Mouse (Mus musculus): ENCODE data around the gene Sec14l1. TPM values are rescaled to one million over a fixed set of nuclear protein-coding genes. Genes with fewer than 3 reads are reported as not detected.
A peak's percentile ranks its signal among the peaks of the same experiment; 100 is the strongest.

Gene Sec14l1
- polyA plus RNA-seq, 1 experiment from 2014 or later, result 57.0 TPM

GRCm38 (mm10) chr11:117198122-117198521, 83.2 kb downstream of the Sec14l1 start:
- 89% methylated on average over 5 of the region's 5 CpGs for WGBS
- peaks cover 74% of the 10 kb centered on the region for H3K27me3 ChIP-seq (ENCODE audit: insufficient read depth, poor library complexity, severe bottlenecking)

GRCm38 (mm10) chr11:117199282-117200175, 84.6 kb downstream of the Sec14l1 start, which contains the start of gene Sept9:
Gene Sept9, plus strand, starts transcription at chr11:117199661.
- peak within 1 kb of the TSS; percentile 62 for H3K27ac ChIP-seq
- no peaks in the 10 kb centered on the region for H3K36me3 ChIP-seq
- H3K4me3 ChIP-seq, result peak within 1 kb of the TSS; percentile 59
- peaks cover 18% of the 10 kb centered on the region for H3K4me1 ChIP-seq (replicated peaks)
- WGBS, result 1% methylated on average over 70 of the region's 70 CpGs
- peak; percentile 31 for DNase-seq (ENCODE audit: low spot score)
- peaks cover 80% of the 10 kb centered on the region for H3K27me3 ChIP-seq (ENCODE audit: insufficient read depth, poor library complexity, severe bottlenecking)
- H3K9me3 ChIP-seq, result no peaks in the 10 kb centered on the region

More at GRCm38 (mm10) chr11:117198122-117198521, 83.2 kb downstream of the Sec14l1 start:
- H3K27ac ChIP-seq, result no peak overlapping the region
- no peaks in the 10 kb centered on the region for H3K9me3 ChIP-seq
- H3K36me3 ChIP-seq, result no peaks in the 10 kb centered on the region
- no peak for DNase-seq (ENCODE audit: low spot score)
- no peak overlapping the region for H3K4me3 ChIP-seq
- peaks cover 15% of the 10 kb centered on the region for H3K4me1 ChIP-seq (replicated peaks)

GRCm38 (mm10) chr11:117201846-117202245, 86.9 kb downstream of the Sec14l1 start:
- Histone ChIP-seq H3K9me3 (no peaks in the 10 kb centered on the region), H3K27me3 (ENCODE audit: insufficient read depth, poor library complexity, severe bottlenecking) (peaks cover 79% of the 10 kb centered on the region), H3K4me1 (replicated peaks) (peaks cover 36% of the 10 kb centered on the region), H3K36me3 (no peaks in the 10 kb centered on the region), H3K4me3 (no peak overlapping the region), H3K27ac (no peak overlapping the region)
- DNase-seq (ENCODE audit: low spot score), result no peak
- WGBS, result 84% methylated on average over 12 of the region's 12 CpGs

GRCm38 (mm10) chr11:117204606-117205005, 89.6 kb downstream of the Sec14l1 start:
- whole genome bisulfite sequencing, result 86% methylated on average over 8 of the region's 8 CpGs
- peaks cover 51% of the 10 kb centered on the region for H3K27me3 ChIP-seq (ENCODE audit: insufficient read depth, poor library complexity, severe bottlenecking)
- no peak overlapping the region for H3K4me3 ChIP-seq
- no peaks in the 10 kb centered on the region for H3K36me3 ChIP-seq
- H3K27ac ChIP-seq, result 0 out of 2 replicates have a peak overlapping the region, but pooled peaks have one; percentile 16
- H3K4me1 ChIP-seq (replicated peaks), result peaks cover 51% of the 10 kb centered on the region
- no peaks in the 10 kb centered on the region for H3K9me3 ChIP-seq
- no peak for DNase-seq (ENCODE audit: low spot score)

DNA sequence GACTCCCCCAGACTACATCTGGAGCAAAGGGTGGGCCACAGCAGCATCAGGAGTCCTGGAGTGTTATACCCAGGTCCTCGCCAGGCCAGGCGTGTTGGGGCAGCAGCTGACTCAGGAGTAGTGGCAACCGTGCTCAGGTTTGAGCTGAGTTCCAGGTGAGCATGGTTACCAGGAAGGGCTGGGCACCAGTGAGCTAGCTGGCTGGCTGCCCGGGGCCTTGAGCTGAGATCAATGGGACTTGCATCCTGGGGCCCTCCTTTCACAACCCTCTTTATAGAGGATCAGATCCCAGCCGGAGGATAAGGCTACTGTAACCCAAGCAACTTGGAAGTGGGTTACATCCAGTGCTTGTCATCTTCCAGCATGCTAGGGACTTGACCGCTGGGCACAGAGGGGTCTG, 90.1 kb downstream of the Sec14l1 start:
- WGBS, result 86% methylated on average over 6 of the region's 6 CpGs
- Histone ChIP-seq H3K4me3 (no peak overlapping the region), H3K27me3 (ENCODE audit: insufficient read depth, poor library complexity, severe bottlenecking) (peaks cover 47% of the 10 kb centered on the region), H3K36me3 (no peaks in the 10 kb centered on the region), H3K27ac (no peak overlapping the region), H3K4me1 (replicated peaks) (peaks cover 46% of the 10 kb centered on the region), H3K9me3 (no peaks in the 10 kb centered on the region)
- no peak for DNase-seq (ENCODE audit: low spot score)

- 83% methylated on average over 9 of the region's 9 CpGs for WGBS
- H3K27ac ChIP-seq, result no peak overlapping the region
- H3K27me3 ChIP-seq (ENCODE audit: insufficient read depth, poor library complexity, severe bottlenecking), result peaks cover 43% of the 10 kb centered on the region
- H3K9me3 ChIP-seq, result no peaks in the 10 kb centered on the region
- H3K36me3 ChIP-seq, result no peaks in the 10 kb centered on the region
- no peak for DNase-seq (ENCODE audit: low spot score)
- no peak overlapping the region for H3K4me3 ChIP-seq
- peaks cover 45% of the 10 kb centered on the region for H3K4me1 ChIP-seq (replicated peaks)
These were observed 90.5 kb downstream of the Sec14l1 start for GRCm38 (mm10) chr11:117205447-117205846.

GRCm38 (mm10) chr11:117207436-117207835, 92.5 kb downstream of the Sec14l1 start:
- DNase-seq (ENCODE audit: low spot score), result no peak
- Histone ChIP-seq H3K4me1 (replicated peaks) (peaks cover 44% of the 10 kb centered on the region), H3K36me3 (no peaks in the 10 kb centered on the region), H3K4me3 (no peak overlapping the region), H3K9me3 (no peaks in the 10 kb centered on the region), H3K27me3 (ENCODE audit: insufficient read depth, poor library complexity, severe bottlenecking) (peaks cover 23% of the 10 kb centered on the region), H3K27ac (0 out of 2 replicates have a peak overlapping the region, but pooled peaks have one; percentile 56)
- WGBS, result 54% methylated on average over 5 of the region's 5 CpGs

DNA sequence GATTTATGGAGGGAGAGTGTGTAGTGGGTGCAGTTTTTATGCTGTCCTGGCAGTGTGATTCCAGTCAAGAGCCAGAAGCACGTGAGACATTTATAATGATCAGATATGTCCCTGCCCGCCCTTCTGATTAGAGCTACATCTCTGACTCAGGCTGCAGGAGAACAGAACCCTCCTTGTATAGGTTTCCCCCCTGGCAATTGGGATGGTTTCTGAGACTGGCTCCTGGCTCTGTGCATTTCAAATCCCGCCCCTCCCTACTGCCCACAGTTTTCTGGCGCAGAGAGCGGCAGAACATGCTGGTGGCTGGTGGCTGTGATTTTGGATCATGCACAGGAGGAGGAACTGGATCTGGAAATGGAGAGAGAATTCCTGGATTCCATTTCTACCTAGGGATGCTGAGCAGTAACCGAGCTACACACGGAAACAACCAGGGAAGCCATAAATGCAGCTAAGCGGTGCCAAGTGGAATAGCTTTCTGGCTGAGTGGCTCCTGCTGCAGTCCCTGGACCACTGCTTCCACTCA, 93.2 kb downstream of the Sec14l1 start:
- H3K36me3 ChIP-seq, result no peaks in the 10 kb centered on the region
- H3K27ac ChIP-seq, result 0 out of 2 replicates have a peak overlapping the region, but pooled peaks have one; percentile 56
- WGBS, result 78% methylated on average over 8 of the region's 8 CpGs

More for the DNA sequence above, 93.2 kb downstream of the Sec14l1 start:
- Histone ChIP-seq H3K4me3 (no peak overlapping the region), H3K27me3 (ENCODE audit: insufficient read depth, poor library complexity, severe bottlenecking) (peaks cover 16% of the 10 kb centered on the region; the same call in 1 of the 2 replicates), H3K4me1 (replicated peaks) (peaks cover 42% of the 10 kb centered on the region), H3K9me3 (no peaks in the 10 kb centered on the region)
- DNase-seq (ENCODE audit: low spot score), result no peak

Other genes with a start within 250 kb of the Sec14l1 start
- 6.3 and 12.8 TPM in 2 replicates for gene Mgat5b, start 196.3 kb upstream of the Sec14l1 start, polyA plus RNA-seq (2016; fragmentation: Nextera tagmentation; extraction: Ambion mirVana)
- 186 and 206 TPM in 2 replicates for gene Sept9, start 84.5 kb downstream of the Sec14l1 start, polyA plus RNA-seq (2016; fragmentation: Nextera tagmentation; extraction: Ambion mirVana)